Mouse (Mus musculus): Measurements from ENCODE around the gene Hhex.
A peak's percentile ranks its signal among the peaks of the same experiment; 100 is the strongest.

Gene Hhex

DNA sequence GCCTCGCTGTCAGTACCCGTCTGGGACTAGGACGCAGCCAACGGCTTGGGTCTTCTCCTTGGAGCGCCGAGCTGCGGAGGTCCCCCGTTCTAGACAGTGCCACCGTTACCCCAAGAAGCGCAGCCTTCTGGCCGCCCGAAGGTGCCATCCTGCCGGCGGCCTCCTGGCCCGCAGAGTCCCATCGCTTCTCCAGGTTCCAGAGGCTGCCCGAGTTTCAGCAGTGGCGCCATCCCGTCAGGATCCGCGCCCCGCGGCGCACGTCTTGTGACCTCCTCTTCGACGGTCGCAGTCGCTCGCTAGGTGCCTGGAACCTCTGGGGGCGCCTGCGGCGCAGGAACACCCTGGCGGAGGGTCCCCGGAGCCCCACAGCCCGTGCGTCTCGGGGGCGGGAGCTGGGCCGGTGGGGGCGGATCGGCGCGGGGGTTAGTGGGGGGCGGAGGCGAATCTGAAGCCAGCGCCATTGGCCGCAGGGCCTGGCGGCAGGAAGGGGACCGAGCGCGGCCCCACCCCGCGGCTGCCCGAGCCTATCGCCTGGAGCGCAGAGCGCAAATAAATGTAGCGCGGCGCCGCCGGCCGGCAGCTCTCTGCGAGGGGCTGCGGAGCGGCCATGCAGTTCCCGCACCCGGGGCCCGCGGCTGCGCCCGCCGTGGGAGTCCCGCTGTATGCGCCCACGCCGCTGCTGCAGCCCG lies at the start of gene Hhex:
TSS of gene Hhex (plus strand) at position 548 of the 689 bp plus-strand sequence.
- peak; percentile 92 for DNase-seq (ENCODE audit: low read depth, low spot score)

DNA sequence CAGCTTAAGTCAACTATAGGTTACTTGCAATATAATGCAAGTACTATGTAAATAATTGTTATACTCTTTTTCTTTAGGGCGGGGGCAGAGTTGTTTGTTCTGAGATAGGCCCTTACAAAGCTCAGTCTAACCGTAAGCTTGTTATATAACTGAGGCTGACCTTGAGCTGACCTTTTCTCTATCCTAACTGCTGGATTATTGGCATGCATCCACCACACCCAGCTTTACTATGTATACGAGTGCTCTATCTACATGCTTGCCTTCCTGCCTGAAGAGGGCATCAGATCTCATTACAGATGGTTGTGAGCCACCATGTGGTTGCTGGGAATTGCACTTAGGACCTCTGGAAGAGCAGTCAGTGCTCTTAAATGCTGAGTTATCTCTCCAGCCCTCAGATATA lies 48.5 kb upstream of the Hhex start:
- peak; percentile 67 for DNase-seq (ENCODE audit: low read depth, low spot score)

DNA sequence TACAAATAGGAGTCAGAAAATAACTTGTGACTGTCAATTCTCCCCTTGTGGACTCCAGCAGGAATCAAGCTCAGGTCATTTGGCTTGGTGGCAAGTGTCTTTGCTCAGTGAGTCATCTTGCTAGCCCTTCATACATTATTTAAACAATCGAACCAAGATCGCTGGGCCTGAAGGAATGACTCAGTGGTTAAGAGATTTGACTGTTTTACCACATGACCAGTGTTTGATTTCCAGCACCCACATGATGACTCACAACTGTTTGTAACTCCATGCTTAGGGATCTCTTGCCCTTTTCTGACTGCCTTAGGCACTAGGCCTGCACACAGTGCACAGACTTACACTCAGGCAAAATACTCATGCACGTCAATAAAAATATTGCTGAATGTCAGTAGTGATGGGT lies 42.7 kb upstream of the Hhex start:
- DNase-seq (ENCODE audit: low read depth, low spot score), result no peak

DNA sequence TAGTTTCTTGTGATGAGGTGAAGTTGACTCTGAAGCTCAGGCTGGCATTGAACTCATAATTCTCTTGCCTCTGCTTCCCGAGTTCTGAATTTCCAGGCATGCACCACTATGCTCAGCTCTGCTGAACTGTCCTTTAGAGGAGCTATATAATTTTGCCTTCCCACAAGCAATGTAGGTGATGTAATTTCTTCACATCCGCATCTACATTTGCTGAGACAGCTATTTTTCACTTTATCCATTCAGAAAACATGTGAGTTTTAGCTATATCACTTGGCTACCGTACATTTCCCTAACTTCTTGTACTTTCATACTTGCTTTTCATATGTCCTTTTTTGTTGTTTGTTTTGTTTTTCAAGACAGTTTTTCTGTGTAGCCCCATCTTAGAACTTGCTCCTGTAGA lies 38.3 kb upstream of the Hhex start:
- DNase-seq (ENCODE audit: low read depth, low spot score), result no peak

DNA sequence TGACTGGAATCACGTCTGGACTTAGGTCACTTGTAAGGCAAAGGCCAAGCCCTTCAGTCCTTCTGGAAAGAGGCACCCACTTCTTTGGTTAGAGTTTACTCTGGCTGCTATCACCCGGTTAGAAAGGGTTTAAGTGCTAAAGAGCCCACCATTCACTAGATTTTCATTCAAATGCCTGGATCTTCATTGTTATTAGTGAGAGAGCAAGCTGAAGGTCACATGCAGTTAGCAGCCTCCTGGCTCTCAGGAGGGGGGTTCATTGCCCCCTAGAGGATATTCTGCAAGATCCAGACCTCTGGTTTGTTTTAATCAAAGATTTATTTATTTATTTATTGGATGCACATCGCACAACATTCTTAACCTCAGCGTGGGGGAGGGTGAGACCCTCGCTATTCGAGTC lies 33.7 kb upstream of the Hhex start:
- DNase-seq (ENCODE audit: low read depth, low spot score), result peak; percentile 81

DNA sequence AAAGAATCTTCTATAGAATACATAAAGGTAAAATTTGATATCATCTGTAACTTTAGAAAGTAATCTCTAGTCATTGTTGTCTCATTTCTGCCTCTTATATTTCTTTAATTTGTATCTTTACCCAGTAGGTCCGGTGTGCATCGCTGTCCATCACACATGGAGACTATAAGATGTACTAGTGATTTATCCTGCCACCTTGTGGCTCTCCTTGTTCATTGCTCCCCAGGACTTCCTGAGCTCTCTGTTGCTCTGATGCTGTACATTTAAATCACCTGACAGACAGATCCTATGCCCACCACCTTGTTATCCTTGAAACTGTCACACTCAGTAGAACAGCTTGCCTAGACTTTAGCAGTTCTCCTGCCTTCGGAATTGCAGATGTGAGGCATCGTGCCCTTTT lies 16.3 kb upstream of the Hhex start:
- peak; percentile 62 for DNase-seq (ENCODE audit: low read depth, low spot score)

DNA sequence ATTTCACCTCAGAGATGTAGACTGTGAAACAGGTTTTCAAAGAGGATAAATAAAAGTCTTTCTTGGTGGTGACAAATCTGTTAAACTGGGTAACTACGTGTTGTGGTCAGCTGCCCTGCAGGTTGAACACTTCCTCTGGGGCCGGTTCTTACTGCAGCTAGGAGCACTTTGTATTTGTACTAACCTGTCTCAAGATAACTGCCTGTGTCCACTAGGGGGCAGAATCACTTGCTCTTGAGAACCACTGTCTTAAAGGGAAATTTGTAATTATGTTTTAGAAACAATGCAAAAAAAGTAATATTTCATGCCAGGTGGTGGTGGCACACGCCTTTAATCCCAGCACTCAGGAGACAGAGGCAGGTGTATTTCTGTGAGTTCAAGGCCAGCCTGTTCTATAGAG lies 15.0 kb upstream of the Hhex start:
- peak; percentile 83 for DNase-seq (ENCODE audit: low read depth, low spot score)

DNA sequence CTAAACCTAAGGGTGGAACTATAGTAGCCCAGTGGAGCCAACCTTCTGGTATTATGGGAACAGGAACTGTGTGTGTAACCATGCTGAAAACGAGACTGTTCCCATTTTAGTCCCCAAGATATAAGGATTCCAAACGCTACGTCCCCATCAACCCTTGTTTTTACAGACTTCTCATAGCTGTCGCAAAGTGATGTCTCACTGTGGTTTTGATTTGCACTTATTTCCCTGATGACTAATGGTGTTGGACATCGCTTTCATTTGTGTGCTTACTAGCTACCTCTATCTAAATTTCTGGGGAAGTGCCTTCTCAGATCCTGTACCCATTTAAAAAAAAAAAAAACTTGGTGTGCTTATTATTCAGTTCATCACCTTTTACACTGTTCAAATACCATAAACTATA lies 6.0 kb upstream of the Hhex start:
- DNase-seq (ENCODE audit: low read depth, low spot score), result no peak

DNA sequence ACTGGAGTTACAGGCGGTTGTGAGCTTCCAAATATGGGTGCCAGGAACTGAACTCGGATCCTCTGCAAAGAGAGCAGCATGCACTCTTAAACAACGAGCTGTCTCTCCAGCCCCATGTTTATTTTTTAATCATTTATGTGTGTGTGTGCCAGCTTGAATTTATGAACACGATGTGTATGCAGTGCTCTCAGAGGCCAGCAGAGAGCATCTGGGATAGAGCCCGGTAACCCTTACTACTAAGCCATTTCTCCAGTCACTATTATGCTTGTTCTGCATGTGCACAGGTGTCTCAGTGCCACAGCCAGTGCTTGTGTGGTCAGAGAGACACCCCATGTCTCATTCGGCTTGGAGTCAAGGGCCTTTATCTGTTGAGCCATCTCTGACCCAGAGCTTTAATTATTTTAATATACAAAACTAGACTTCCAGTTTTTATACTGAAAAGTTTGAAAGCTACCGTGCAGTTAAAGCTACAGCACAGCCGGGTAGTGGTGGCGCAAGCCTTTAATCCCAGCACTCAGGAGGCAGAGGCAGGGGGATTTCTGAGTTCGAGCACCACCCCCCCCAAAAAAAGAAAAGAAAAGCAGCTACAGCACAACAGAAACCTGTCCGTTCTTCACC lies 3.4 kb upstream of the Hhex start:
- DNase-seq (ENCODE audit: low read depth, low spot score), result no peak

DNA sequence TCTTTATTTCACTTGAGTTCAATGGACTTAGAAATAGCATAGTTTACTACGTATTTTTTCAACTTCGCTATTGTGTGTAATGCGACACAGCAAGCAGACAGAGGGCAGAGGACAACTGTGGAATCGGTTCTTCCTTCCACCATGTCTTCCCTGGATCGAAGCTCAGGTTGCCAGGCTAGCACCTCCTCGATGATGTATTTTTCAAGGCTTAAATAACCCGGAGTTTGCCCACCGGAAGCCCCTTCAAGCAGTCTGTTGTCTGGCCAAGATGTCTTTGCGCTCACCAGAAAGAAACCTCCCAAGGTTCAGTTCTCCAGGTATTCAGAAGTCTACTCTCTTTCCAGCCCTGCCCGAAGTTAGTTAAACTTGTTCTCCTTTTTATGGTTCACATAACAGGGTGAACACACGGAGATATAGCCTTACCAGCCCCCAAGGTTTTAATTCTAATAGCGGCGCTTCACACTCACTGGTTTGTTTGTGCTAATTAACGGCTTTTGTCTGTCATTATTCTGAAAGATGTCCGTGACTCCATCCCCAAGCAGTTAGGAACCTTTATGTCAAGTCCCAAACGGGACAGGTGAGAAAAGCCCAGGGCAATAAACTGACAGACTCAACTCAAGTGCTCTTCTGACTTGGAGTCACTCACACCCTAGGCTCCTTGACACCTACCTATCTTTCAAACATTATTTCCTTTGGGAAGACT lies 1.6 kb upstream of the Hhex start:
- DNase-seq (ENCODE audit: low read depth, low spot score), result no peak

DNA sequence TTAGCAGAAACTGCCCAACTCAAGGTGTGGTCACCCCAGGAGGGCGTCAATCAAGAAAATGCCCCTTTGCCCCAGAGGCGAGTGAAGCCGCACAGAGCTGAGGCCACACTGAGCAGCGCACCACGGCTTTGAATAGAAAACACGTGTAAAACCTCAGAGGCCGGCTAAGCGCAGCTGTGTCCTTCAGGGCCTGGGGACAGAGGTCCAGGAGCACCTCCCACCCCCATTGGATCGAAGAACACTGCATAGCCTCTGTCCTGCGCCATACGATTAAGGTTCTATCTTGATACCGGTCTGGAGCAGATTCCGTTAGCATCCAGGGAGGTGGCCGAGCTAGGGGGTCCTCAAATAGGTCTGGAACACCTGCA lies 731 bp upstream of the Hhex start:
- DNase-seq (ENCODE audit: low read depth, low spot score), result no peak

DNA sequence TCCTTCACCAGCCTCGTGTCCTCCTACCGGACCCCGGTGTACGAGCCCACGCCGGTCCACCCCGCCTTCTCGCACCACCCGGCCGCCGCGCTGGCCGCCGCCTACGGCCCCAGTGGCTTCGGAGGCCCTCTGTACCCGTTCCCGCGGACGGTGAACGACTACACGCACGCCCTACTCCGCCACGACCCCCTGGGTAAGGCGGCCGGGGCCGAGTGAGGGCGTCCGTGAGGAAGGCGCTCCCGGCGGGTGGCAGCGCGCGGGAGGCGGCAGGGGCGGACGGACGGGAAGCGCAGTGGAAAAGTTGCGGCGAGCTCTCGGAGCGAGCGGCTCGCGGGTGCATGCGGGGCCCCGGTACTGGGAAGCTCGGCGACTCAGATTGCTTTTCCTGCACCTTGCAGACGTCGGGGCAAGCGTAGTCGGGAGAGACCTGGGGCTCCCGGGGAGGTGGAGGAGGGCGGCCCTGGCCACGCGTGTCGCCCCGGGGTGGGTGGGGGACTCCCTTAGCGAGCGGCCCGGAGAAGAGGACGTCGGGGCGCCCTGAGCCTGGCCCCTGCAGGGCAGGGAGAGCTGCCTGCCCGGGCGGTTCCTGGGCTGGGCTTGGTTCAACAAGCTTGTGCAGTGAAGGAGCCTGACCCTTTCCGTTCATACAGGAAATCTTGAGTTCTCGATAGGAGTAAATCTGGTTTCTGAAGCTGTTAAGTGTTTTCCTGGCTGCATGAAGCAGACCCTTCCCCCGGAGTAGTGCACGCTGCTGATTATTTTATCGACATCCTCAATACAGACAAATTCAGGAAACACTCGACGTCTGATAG lies 637 bp downstream of the Hhex start:
- DNase-seq (ENCODE audit: low read depth, low spot score), result peak; percentile 66

DNA sequence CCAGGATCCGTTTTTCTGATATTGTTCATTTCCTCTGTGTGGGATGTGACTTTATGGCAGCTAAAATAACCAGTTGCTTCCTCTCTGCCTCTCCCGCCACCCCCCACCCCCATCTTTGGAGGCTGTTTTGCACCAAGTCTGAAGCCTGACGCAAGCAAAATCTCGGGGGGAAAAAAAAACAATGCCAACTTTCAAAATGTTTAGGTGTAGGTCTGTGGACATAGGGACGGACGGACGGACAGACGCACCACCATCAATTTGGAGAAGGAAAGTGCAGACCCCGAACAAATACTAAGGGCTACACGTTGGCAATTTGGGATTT lies 1.2 kb downstream of the Hhex start:
- DNase-seq (ENCODE audit: low read depth, low spot score), result no peak

DNA sequence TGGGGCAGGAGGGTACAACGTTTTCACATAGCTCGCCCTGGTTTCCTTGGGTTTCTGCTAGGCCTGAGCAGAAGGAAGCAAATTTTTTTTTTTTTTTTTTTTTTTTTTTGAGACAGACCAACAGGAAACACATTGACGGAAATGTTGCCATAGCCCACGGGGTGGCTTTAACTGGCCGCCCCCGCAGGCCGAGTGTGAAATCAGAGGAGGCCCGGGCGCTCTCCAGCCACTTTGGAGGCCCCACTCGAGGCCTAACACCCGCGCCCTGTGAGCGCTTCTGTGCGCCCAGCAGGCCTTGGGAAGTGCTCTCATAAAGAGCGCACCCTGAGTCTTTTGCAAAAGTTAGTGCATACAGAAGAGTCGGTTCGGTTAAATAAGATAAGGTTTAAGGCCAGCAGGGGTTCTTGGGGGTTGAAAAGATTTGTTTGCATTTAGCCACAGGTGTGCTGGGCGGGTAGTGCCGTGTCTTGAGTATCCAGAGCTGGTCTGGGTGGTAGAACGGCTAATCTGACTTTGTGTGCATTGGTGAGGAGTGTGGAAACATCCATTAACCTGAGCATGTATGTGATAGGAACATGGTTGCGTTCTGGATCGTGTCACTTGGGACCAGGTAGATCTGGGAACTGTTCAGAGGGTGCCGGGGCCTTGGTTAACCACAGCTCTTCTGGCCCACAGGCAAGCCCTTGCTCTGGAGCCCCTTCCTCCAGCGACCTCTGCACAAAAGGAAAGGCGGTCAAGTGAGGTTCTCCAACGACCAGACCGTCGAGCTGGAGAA lies 2.1 kb downstream of the Hhex start:
- peak; percentile 46 for DNase-seq (ENCODE audit: low read depth, low spot score)

DNA sequence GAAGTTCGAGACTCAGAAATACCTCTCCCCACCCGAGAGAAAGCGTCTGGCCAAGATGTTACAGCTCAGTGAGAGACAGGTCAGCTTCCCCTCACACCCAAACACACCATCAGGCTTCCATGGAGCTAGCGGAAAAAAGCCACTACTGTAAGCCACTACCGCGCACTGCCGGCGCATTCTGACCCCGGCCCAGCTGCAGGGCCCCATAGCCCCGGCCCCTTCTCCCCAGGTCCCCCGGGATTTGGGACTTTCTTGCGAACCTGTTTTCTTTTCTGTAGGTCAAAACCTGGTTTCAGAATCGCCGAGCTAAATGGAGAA lies 2.6 kb downstream of the Hhex start:
- no peak for DNase-seq (ENCODE audit: low read depth, low spot score)

DNA sequence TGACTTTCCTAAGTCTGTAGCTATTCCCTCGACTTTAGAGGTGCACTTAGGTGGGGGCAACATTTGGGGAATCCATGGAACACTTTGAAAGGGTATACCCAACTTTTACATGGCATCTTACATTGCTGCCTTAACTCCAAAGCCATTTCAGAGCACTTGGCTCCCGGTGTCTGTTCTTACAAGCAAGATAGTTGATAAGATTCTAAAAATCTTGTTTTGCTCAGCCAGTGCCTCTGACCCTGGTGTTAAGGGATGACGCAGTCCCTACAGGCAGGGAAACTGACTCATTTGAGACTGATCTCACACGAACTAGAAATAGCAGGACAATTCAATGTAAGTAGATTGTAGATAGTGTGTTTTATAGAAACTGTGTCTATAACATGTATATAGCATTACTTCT lies 5.6 kb downstream of the Hhex start:
- no peak for DNase-seq (ENCODE audit: low read depth, low spot score)

DNA sequence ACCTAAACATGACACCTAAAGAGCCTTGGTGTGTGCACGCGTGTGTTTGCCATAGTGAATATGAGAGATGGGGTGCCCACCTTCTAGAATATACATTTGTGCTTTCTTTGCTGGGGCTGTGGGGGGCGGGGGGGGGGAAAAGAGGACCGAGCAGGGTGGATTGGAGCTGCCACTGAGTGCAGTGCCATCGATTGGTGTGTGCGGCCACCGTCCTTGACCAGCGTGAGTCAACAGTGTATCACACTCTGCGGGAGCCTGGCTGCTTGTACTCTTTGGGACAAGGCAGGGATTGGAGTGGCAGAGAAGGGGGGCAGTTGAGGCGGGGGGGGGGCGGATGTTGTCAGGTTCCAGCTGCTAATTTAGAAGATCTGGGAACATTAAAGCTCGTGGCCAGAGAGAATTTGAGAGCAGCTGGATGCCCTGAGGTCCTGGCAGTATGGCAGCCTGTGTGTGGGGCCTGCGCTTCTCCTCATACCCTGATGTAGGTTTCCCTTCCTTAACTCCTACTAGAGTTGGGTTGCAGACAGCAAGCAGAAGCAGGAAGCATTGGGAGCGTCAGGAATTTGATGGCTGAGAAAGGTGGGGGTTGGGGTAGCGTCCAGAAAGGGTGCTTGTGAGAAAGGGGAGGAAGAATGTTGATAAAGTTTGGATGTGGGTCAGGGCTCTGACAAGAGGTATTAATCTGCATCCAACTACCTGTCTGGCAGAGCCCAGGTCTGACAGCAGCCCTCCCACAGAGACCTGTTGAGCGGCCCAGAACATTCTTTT lies 6.3 kb downstream of the Hhex start:
- DNase-seq (ENCODE audit: low read depth, low spot score), result no peak

DNA sequence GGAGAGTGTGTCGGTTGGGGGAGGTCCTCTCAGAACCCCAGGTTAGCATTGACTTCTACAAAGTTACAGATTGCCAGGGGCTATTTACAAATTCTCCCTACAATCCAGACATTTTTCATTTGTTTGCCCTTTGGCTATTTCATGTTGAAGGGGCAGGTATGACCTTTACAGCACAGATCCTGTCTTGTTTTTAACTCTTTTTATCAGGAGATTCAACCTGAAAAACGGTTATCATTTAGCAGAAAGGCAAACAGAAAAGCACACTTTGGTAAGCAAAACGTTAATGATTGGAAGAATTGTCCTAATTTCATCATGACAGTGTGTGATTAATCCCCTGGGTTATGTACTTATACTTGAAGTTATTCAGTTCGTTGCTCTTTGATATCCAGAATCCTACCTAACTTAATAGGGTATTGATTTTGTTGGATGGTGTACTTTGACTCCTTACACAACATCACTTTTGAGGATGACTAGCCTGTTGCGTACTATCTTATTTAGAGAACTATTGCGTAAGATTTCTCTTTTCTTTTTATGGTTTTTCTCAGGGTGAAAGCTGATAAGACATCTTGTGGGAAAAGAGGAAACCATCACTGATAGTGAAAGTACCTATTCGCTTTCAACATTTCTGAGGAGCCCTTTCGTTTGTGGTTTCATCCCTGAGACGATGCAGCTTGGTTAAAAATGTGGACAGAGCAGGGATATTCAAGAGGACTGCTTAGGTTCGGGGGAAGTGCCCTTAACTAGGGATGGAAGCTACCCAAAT lies 8.1 kb downstream of the Hhex start:
- no peak for DNase-seq (ENCODE audit: low read depth, low spot score)

DNA sequence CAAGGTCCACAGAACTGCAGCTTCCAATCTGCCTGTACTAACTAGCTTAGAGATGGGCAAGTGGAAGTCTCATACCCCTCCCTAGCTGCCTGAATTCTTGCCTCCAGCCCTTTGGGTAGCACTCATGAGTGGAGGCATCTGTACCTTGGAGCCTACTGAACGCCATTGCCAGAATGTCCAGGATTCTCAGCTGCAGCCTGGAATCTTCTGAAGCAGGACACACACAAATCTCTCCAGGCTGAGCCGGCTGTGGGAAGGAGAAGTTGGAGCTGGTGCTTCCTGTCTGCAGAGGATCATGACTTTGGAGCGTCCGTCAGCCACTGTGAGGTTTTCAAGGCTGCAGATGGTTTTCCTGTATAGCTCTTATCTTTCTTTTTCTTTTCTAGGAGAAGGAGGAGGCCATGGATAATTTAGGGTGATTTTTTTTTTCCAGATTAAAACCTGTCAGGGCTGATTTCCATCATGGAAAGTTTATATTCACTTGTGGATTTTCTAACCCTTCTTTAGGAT lies 9.1 kb downstream of the Hhex start:
- DNase-seq (ENCODE audit: low read depth, low spot score), result no peak

DNA sequence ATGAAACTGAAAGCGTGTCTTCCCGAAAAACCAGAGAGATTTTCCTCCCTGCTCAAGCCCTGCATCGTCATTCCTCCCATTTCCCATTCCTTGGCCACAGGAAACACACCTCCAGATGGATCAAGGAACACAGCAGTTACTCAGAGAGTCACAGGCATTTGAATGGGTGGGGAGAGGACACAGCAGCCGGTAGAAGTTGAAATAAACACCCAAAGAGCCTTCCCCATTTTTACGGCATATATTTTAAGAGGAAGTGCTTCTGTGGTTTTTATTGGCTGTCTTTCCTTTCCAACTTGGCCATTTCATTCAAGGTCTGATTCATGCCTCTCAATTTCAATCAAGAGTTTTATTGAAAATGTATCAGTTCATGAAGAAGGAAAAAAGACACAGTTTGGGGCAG lies 13.6 kb downstream of the Hhex start:
- DNase-seq (ENCODE audit: low read depth, low spot score), result no peak
